Mouse (Mus musculus): Measurements from ENCODE around the gene AA986860.

Gene AA986860

GRCm38 (mm10) chr1:130775691-130776331 is 44.0 kb downstream of the AA986860 start:
- no peak for DNase-seq (ENCODE audit: low spot score)

DNA sequence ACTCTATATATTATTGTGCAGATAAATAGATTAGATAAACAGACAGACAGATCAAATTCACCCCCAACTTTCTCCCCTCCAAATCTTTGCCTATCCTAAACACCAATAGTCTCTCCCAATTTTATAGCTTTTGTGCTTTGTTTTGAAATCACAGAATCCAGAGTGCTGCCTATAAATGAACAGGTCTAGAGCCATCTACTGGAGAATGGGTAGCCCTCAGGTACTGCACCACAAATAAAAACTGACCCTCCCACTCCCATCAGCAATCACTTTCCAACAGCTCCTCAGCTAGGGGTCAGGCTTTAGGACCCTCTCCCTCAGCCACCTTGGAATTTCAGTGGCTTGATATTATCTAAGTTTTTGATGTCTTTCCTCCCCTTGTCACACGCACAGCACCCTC is 44.9 kb downstream of the AA986860 start:
- DNase-seq (ENCODE audit: low spot score) = no peak

- DNase-seq (ENCODE audit: low spot score) = no peak
Measured at GRCm38 (mm10) chr1:130779867-130780266, 48.1 kb downstream of the AA986860 start.

DNA sequence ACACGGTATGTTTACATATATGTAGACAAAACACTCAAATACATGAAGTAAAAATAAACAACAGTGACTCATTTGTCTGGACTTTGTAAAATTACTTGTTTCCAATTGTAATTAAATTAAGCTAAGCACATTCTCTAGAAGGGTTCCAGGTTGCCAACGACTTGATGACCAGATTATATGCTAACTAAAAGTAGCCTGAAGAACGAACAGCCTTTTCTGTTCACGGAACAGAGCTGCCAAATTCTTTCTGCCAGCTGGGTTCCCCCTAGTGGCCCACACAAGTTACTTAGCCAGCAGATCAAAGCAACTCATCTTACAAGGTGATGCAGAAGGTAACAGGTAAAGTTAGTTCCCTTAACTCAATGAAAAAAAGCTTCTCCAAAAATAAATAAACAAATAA is 52.3 kb downstream of the AA986860 start:
- no peak for DNase-seq (ENCODE audit: low spot score)

GRCm38 (mm10) chr1:130787001-130787400 is 55.2 kb downstream of the AA986860 start:
- DNase-seq (ENCODE audit: low spot score) = no peak

GRCm38 (mm10) chr1:130789512-130790451 is 58.0 kb downstream of the AA986860 start:
- DNase-seq (ENCODE audit: low spot score) = no peak
